Mouse (Mus musculus) bone marrow, adult 2 months (tissue): ENCODE results near the gene Zcrb1. TPM values are rescaled to one million over a fixed set of nuclear protein-coding genes. Genes with fewer than 3 reads are reported as not detected.
"Not testable (repeated sequence)": the region's sequence is repeated elsewhere in the genome, so short reads cannot be mapped to it uniquely, and the experiment has no call there.

Experiments used
- H3K27ac ChIP-seq: fragments of 200-500 bp; 2 replicates; pipeline ENCODE4 v1.5.1; 2012; ENCODE audit warnings: low read depth, mild to moderate bottlenecking, control low read depth, inconsistent platforms, low read length; ENCODE audit not compliant: control insufficient read depth, poor library complexity, insufficient read depth
- H3K4me1 ChIP-seq: fragments of 200-500 bp; 2 replicates; pipeline ENCODE4 v1.6.1; 2011; ENCODE audit warnings: low read length; ENCODE audit not compliant: control insufficient read depth, insufficient read depth
- H3K4me3 ChIP-seq: fragments of 200-500 bp; replicated peaks from 2 replicates; pipeline ENCODE3; 2011; ENCODE audit warnings: mild to moderate bottlenecking, low read depth, low read length, control low read depth; ENCODE audit not compliant: control insufficient read depth
- CTCF ChIP-seq: fragments of 200-500 bp; IDR thresholded peaks from 2 replicates; pipeline ENCODE4 v1.5.1; 2011; ENCODE audit warnings: low read length, control low read depth; ENCODE audit not compliant: control insufficient read depth, insufficient read depth
- POLR2A ChIP-seq: fragments of 200-500 bp; IDR thresholded peaks from 2 replicates; pipeline ENCODE4 v1.6.1; 2011; ENCODE audit warnings: low read depth, mild to moderate bottlenecking, control low read depth, low read length, borderline replicate concordance; ENCODE audit not compliant: control insufficient read depth
- WGBS: fragments of 180-500 bp; shearing (Covaris S2); methylation state at CpG from one replicate; pipeline ENCODE4 v1.1.7; 2018; 5-methylcytosine and 5-hydroxymethylcytosine counted together
- polyA plus RNA-seq: library from polyadenylated mRNA; stranded (reverse); fragments of >200 nt; gene quantifications from 2 replicates; pipeline ENCODE4 v1.2.4, GENCODE M21; 2011; ENCODE audit warnings: low replicate concordance; ENCODE audit not compliant: missing spikeins, insufficient read depth, insufficient read length

Zcrb1 gene
- polyA plus RNA-seq, 1 experiment, result 173 TPM

DNA sequence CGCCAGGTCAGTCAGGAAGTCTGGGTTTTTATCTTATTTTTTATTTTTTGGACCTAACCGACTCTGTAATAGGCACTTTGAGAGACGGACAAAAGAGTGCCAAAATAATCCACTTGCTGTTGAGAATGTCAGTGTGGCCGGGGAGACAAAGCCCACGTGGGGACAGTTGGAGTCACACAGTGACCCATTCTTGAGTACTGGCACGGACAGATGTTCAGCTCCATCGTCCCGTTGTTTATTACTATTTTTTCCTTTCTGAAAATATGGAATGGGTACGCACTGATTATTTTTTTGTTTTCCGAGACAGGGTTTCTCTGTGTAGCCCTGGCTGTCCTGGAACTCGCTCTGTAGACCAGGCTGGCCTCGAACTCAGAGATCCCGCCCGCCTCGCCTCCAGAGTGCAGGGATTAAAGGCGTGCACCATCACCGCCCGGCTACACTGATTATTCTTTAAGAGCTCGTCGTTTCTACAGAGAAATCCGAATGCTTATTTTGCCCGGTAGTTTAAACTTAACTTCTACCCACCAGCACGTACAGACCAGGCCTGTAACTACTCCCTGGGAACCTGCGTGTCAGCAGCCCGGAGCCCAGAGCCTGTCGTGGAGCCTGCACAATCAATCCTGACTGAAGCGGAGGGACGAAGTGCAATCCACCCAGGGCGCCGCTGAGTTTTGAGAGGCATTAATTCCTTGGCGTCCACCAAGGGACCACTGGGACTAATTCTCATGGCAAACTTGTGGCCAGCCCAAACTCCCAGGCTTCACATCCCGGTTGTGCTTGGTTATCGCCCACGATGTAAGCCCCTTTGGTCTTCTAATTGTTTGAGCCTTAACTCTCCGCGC is 786 bp upstream of the Zcrb1 start:
- peaks cover 2% of the 10 kb centered on the region; the same call in 1 of the 2 replicates for H3K4me1 ChIP-seq
- 14% methylated on average over 36 of the region's 36 CpGs for WGBS

DNA sequence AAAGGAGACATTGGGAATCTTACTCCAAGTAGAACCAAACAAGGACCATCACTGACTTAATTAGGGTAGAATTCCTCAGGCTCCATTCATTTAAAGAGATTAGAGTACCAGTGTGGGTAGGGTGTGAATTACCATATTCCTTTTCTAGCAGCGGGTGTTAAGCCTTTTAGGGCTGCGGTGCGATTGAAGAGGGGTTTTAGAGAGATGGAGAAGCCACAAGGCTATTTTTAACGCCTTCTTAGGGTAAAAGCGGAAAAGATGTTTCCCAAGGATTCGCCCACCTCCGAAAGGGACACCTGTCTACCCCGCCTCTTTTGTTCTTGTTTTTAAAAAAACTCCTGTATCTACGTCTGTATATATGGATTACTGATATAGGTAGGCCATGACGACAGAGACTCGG is 865 bp downstream of the Zcrb1 start:
- TF ChIP-seq POLR2A, result no peak
- no peak for TF ChIP-seq CTCF
- 4% methylated on average over 11 of the region's 11 CpGs for WGBS
- Histone ChIP-seq H3K27ac (no peak overlapping the region), H3K4me1 (peaks cover 2% of the 10 kb centered on the region; the same call in 1 of the 2 replicates), H3K4me3 (peak overlapping the region; percentile 68)

More for the DNA sequence above, 786 bp upstream of the Zcrb1 start:
- Histone ChIP-seq H3K4me3 (peak overlapping the region; percentile 68), H3K27ac (peak overlapping the region; percentile 92; the same call in 1 of the 2 replicates)
- TF ChIP-seq CTCF (no peak), POLR2A (no peak)

DNA sequence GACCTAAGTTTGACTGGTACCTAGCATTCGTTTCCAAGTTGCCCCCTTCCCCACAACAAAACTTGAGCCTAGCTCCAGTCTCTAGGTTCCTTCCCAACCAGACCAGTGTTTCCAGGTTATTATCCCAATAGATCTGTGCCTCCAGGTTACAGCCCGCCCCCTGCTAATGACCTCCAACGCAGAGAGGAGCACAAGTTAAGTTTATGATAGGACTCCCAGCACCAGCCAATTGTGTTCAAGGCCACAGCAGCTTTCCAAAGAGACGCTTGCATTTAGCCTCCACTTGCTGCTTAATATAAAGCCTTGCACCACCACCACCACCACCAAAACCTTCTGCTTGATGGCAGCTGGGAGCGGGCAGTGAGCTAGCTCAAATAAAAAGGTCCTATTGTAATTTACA is 16.8 kb downstream of the Zcrb1 start:
- 78% methylated on average over 5 of the region's 5 CpGs for WGBS
- Histone ChIP-seq H3K4me1 (no peaks in the 10 kb centered on the region), H3K4me3 (no peak overlapping the region), H3K27ac (no peak overlapping the region)
- TF ChIP-seq POLR2A, result no peak
- no peak for TF ChIP-seq CTCF

DNA sequence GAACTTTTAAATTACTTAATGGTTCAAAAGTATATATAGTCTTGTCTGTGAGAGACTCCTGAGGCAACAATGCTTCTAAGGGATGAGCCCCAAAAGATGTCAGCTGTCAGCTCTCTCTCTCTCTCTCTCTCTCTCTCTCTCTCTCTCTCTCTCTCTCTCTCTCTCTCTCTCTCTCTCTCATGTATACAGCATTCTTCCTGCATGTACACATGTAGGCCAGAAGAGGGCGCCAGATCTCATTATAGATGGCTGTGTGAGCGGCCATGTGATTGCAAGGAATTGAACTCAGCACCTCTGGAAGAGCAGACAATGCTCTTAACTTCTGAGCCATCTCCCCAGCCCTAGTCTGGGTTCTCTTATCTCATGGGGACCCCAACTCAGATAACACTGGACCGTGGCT is 19.0 kb downstream of the Zcrb1 start:
- H3K27ac ChIP-seq, result no peak overlapping the region
- H3K4me1 ChIP-seq, result no peaks in the 10 kb centered on the region
- 56% methylated on average over 3 of the region's 3 CpGs for WGBS
- TF ChIP-seq POLR2A, result no peak
- TF ChIP-seq CTCF, result peak; percentile 37
- no peak overlapping the region for H3K4me3 ChIP-seq

DNA sequence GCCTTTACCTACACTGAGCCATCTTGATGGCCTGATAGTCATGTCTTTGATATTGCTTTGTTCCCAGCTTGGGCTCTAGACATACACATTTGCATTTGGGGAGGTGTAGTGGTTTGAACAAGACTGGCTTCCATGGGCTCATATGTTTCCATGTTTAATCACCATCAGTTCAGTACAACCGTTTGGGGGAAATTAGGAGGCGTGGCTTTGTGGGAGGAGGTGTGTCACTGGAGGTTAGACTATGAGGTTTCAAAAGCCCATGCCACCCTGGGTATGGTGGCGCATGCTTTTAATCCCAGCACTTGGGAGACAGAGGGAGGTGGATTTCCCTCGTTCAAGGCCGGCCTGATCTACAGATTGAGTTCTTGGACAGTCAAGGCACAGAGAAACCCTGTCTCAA is 22.4 kb downstream of the Zcrb1 start:
- TF ChIP-seq POLR2A, result no peak
- no peak for TF ChIP-seq CTCF
- Histone ChIP-seq H3K4me3 (no peak overlapping the region), H3K4me1 (no peaks in the 10 kb centered on the region; the same call in 1 of the 2 replicates), H3K27ac (no peak overlapping the region)
- WGBS, result 74% methylated on average over 5 of the region's 5 CpGs

DNA sequence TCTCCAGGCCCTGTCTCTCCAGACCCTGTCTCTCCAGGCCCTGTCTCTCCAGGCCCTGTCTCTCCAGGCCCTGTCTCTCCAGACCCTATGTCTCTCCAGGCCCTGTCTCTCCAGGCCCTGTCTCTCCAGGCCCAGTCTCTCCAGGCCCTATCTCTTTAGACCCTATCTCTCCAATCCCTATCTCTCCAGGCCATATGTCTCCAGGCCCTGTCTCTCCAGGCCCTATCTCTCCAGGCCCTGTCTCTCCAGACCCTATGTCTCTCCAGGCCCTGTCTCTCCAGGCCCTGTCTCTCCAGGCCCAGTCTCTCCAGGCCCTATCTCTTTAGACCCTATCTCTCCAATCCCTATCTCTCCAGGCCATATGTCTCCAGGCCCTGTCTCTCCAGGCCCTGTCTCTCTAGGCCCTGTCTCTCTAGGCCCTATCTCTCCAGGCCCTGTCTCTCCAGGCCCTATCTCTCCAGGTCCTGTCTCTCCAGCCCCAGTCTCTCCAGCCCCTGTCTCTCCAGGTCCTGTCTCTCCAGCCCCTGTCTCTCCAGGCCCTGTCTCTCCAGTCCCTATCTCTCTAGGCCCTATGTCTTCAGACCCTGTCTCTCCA is 25.5 kb downstream of the Zcrb1 start:
- not testable (repeated sequence) for H3K4me1 ChIP-seq, H3K4me3 ChIP-seq
- peak overlapping the region; percentile 43 for H3K27ac ChIP-seq

DNA sequence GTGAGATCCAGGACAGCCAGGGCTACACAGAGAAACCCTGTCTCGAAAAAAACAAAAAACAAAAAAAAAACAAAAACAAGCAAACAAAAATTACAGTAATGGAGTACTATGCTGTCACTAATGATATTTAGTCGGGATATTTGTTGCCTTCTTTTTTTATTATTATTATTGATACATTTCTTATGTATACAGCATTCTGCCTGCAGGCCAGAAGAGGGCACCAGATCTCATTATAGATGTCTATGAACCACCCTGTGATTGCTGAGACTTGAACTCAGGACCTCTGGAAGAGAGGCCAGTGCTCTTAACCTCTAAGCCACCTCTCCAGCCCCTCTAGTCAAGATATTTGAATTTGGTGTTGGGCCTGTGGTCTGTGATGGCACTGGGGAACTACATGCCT is 26.3 kb downstream of the Zcrb1 start:
- H3K4me1 ChIP-seq, result no peaks in the 10 kb centered on the region; the same call in 1 of the 2 replicates
- H3K4me3 ChIP-seq, result no peak overlapping the region
- no peak for TF ChIP-seq CTCF
- no peak for TF ChIP-seq POLR2A
- WGBS, result 72% methylated on average over 2 of the region's 2 CpGs
- no peak overlapping the region for H3K27ac ChIP-seq

DNA sequence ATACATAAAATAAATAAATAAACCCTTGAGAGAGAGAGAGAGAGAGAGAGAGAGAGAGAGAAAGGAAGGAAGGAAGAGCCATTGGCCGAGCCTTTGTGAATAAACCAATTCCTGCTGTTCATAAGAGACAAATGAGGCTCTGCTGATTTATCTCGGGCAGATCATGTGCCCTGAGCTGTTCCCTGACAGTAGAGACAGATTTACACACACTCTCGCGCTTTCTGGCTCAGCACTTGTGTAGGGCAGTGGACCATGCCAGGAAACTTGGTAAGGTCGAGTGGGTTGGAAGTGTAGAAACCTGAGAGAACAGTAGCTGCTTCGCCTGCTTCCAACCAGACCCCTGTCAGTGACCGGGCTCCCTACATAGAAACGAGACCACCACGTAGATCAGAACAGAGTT is 29.6 kb downstream of the Zcrb1 start:
- Histone ChIP-seq H3K27ac (no peak overlapping the region), H3K4me3 (no peak overlapping the region), H3K4me1 (no peaks in the 10 kb centered on the region; the same call in 1 of the 2 replicates)
- TF ChIP-seq POLR2A, result no peak
- no peak for TF ChIP-seq CTCF
- WGBS, result 57% methylated on average over 9 of the region's 9 CpGs
